In the genomic region with DNA sequence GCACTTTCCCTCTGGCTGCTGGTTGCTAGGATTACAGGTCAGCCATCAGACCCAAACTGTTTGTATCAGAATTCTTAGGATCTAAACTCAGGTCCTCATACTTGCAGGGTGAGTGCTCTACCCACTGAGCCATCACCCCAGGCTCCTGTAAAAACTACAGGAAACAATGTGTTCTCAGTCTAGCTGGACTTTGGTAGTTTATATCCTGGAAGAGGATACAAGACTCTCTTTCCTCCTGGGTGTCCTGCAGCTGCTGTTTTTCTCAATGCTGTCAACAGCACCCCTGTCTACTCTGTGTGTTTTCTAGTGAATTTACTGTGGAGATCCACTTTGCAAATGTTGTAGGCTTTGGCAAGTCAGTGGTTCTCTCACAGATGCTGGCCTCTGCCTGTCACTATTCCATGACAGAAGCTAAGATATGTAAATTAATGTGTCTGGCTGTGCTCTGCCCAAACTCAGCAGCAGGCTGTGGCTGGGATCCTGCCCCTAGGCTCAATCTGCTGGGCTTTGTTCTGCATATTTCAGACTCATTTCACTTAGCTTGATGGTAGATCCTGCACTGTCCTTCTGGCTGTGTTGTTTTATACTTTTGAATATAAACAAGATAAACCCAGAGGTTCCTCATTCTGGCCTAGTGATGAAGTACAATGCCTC, we compare ENCODE assay signal across 18 mouse cellular contexts. TPM values are rescaled to one million over a fixed set of nuclear protein-coding genes. Genes with fewer than 3 reads are reported as not detected.
DNase-seq lines count a peak whose midpoint lies in the region; ATAC-seq lines count a peak whose summit lies in the region.
"Had no signal": no experiment of that assay in that cellular context is flagged by ENCODE, and none has a peak within 500 bp of the region (broad histone marks: within the 10 kb centered on the region; RNA-seq: fewer than 3 reads in every experiment).

No protein-coding gene starts in this region.

- no peaks in the 10 kb centered on the region for H3K27me3 ChIP-seq in forebrain, embryonic 15.5 days
- H3K27me3 ChIP-seq in forebrain, embryonic 14.5 days (replicated peaks; ENCODE audit: control insufficient read depth, insufficient read depth, low read length) = no peaks in the 10 kb centered on the region
- no peaks in the 10 kb centered on the region for H3K27me3 ChIP-seq in heart, embryonic 10.5 days (ENCODE audit: insufficient read depth, poor library complexity, severe bottlenecking)
- no peaks in the 10 kb centered on the region for H3K27me3 ChIP-seq in heart, embryonic 11.5 days (ENCODE audit: control insufficient read depth, insufficient read depth, low read length)
- no peaks in the 10 kb centered on the region for H3K27me3 ChIP-seq in kidney, embryonic 15.5 days
- H3K27me3 ChIP-seq in midbrain, embryonic 14.5 days (ENCODE audit: control insufficient read depth, insufficient read depth, low read length) = no peaks in the 10 kb centered on the region
- H3K27me3 ChIP-seq: forebrain, embryonic 12.5 days; liver, embryonic 15.5 days; neural tube, embryonic 13.5 days had no signal

- H3K36me3 ChIP-seq in forebrain, embryonic 15.5 days = no peaks in the 10 kb centered on the region
- no peaks in the 10 kb centered on the region for H3K36me3 ChIP-seq in forebrain, embryonic 14.5 days (ENCODE audit: control insufficient read depth, insufficient read depth, low read length)
- H3K36me3 ChIP-seq in heart, embryonic 10.5 days = no peaks in the 10 kb centered on the region
- no peaks in the 10 kb centered on the region for H3K36me3 ChIP-seq in heart, embryonic 11.5 days (ENCODE audit: control insufficient read depth, insufficient read depth, low read length)
- no peaks in the 10 kb centered on the region for H3K36me3 ChIP-seq in kidney, embryonic 15.5 days
- H3K36me3 ChIP-seq in midbrain, embryonic 14.5 days (ENCODE audit: control insufficient read depth, insufficient read depth, low read length) = no peaks in the 10 kb centered on the region
- H3K36me3 ChIP-seq: embryonic facial prominence, embryonic 10.5 days; forebrain, embryonic 12.5 days; liver, embryonic 15.5 days; neural tube, embryonic 13.5 days had no signal

- H3K4me3 ChIP-seq in forebrain, embryonic 15.5 days = no peak overlapping the region
- H3K4me3 ChIP-seq in forebrain, embryonic 14.5 days (ENCODE audit: low read depth, low read length) = no peak overlapping the region
- H3K4me3 ChIP-seq in heart, embryonic 10.5 days = no peak overlapping the region
- no peak overlapping the region for H3K4me3 ChIP-seq in heart, embryonic 11.5 days (ENCODE audit: low read depth, low read length)
- H3K4me3 ChIP-seq in kidney, embryonic 15.5 days (replicated peaks) = no peak overlapping the region
- H3K4me3 ChIP-seq in midbrain, embryonic 14.5 days (replicated peaks; ENCODE audit: low read depth, low read length) = no peak overlapping the region
- H3K4me3 ChIP-seq: embryonic facial prominence, embryonic 10.5 days; forebrain, embryonic 12.5 days; gastrocnemius, adult 2 months; liver, embryonic 15.5 days; neural tube, embryonic 13.5 days had no signal

- no peak for DNase-seq in forebrain, embryonic 14.5 days (ENCODE audit: low spot score)
- DNase-seq in heart, embryonic 10.5 days (ENCODE audit: low spot score) = peak; percentile 52
- DNase-seq in kidney, adult 11 months = no peak
- DNase-seq in midbrain, embryonic 14.5 days = peak; percentile 23
- DNase-seq in liver = no peak
- DNase-seq: adrenal gland, adult 8-10 months; cerebellum, adult 9-10 months; gastrocnemius, adult 2 months; kidney, adult 18-20 months; kidney, postnatal 10 days; thymus, postnatal 36 days had no signal

- H3K4me1 ChIP-seq in forebrain, embryonic 15.5 days = no peaks in the 10 kb centered on the region
- no peaks in the 10 kb centered on the region for H3K4me1 ChIP-seq in forebrain, embryonic 14.5 days (ENCODE audit: control insufficient read depth, insufficient read depth, low read length)
- H3K4me1 ChIP-seq in heart, embryonic 10.5 days = no peaks in the 10 kb centered on the region
- H3K4me1 ChIP-seq in heart, embryonic 11.5 days (ENCODE audit: control insufficient read depth, insufficient read depth, low read length) = no peaks in the 10 kb centered on the region
- no peaks in the 10 kb centered on the region for H3K4me1 ChIP-seq in kidney, embryonic 15.5 days
- H3K4me1 ChIP-seq in midbrain, embryonic 14.5 days (ENCODE audit: control insufficient read depth, insufficient read depth, low read length) = no peaks in the 10 kb centered on the region
- H3K4me1 ChIP-seq: embryonic facial prominence, embryonic 10.5 days; forebrain, embryonic 12.5 days; liver, embryonic 15.5 days; neural tube, embryonic 13.5 days had no signal

- H3K9ac ChIP-seq in forebrain, embryonic 15.5 days (replicated peaks) = no peak overlapping the region
- H3K9ac ChIP-seq in forebrain, embryonic 14.5 days (ENCODE audit: low read length) = no peak overlapping the region
- H3K9ac ChIP-seq in heart, embryonic 11.5 days (ENCODE audit: low read depth, low read length) = no peak overlapping the region
- H3K9ac ChIP-seq in kidney, embryonic 15.5 days = no peak overlapping the region
- no peak overlapping the region for H3K9ac ChIP-seq in midbrain, embryonic 14.5 days (replicated peaks; ENCODE audit: low read length)
- H3K9ac ChIP-seq: forebrain, embryonic 12.5 days; liver, embryonic 15.5 days; neural tube, embryonic 13.5 days had no signal

- 0 out of 2 replicates have a peak, but pooled peaks have one; percentile 23 for ATAC-seq in forebrain, embryonic 15.5 days (replicated peaks)
- no peak for ATAC-seq in forebrain, embryonic 14.5 days
- ATAC-seq in heart, embryonic 11.5 days (replicated peaks; ENCODE audit: insufficient number of reproducible peaks, low FRiP score, low TSS enrichment) = no peak
- 0 out of 2 replicates have a peak, but pooled peaks have one; percentile 9 for ATAC-seq in kidney, embryonic 15.5 days (replicated peaks; ENCODE audit: low FRiP score)
- ATAC-seq in midbrain, embryonic 14.5 days (ENCODE audit: low FRiP score, low TSS enrichment) = no peak

- no peaks in the 10 kb centered on the region for H3K9me3 ChIP-seq in forebrain, embryonic 15.5 days
- no peaks in the 10 kb centered on the region for H3K9me3 ChIP-seq in forebrain, embryonic 14.5 days (replicated peaks; ENCODE audit: control insufficient read depth, low read length)
- no peaks in the 10 kb centered on the region for H3K9me3 ChIP-seq in heart, embryonic 10.5 days
- H3K9me3 ChIP-seq in heart, embryonic 11.5 days (replicated peaks; ENCODE audit: control insufficient read depth, low read length) = no peaks in the 10 kb centered on the region
- no peaks in the 10 kb centered on the region for H3K9me3 ChIP-seq in kidney, embryonic 15.5 days (replicated peaks)
- H3K9me3 ChIP-seq in midbrain, embryonic 14.5 days (ENCODE audit: control insufficient read depth, low read length) = no peaks in the 10 kb centered on the region
- H3K9me3 ChIP-seq: embryonic facial prominence, embryonic 10.5 days; forebrain, embryonic 12.5 days; liver, embryonic 15.5 days; neural tube, embryonic 13.5 days had no signal

- no peak overlapping the region for H3K4me2 ChIP-seq in forebrain, embryonic 15.5 days (replicated peaks)
- no peak overlapping the region for H3K4me2 ChIP-seq in forebrain, embryonic 14.5 days (ENCODE audit: low read length)
- H3K4me2 ChIP-seq in heart, embryonic 11.5 days = no peak overlapping the region
- H3K4me2 ChIP-seq in kidney, embryonic 15.5 days = no peak overlapping the region
- H3K4me2 ChIP-seq in midbrain, embryonic 14.5 days (ENCODE audit: low read length) = no peak overlapping the region
- H3K4me2 ChIP-seq: forebrain, embryonic 12.5 days; liver, embryonic 15.5 days; neural tube, embryonic 13.5 days had no signal

- no peak overlapping the region for H3K27ac ChIP-seq in forebrain, embryonic 15.5 days (replicated peaks)
- no peak overlapping the region for H3K27ac ChIP-seq in forebrain, embryonic 14.5 days (ENCODE audit: low read depth, low read length)
- H3K27ac ChIP-seq in heart, embryonic 10.5 days = no peak overlapping the region
- H3K27ac ChIP-seq in heart, embryonic 11.5 days (ENCODE audit: low read depth, low read length) = no peak overlapping the region
- no peak overlapping the region for H3K27ac ChIP-seq in kidney, embryonic 15.5 days
- H3K27ac ChIP-seq in midbrain, embryonic 14.5 days (replicated peaks; ENCODE audit: low read depth, low read length) = no peak overlapping the region
- H3K27ac ChIP-seq: embryonic facial prominence, embryonic 10.5 days; forebrain, embryonic 12.5 days; gastrocnemius, adult 2 months; liver, embryonic 15.5 days; neural tube, embryonic 13.5 days had no signal

RNA-seq across cellular contexts. Expression of gene Far2, which starts 27.3 kb away (rescaled TPM):
- polyA plus RNA-seq in forebrain, embryonic 15.5 days (2015; fragmentation: Nextera tagmentation; extraction: Ambion mirVana) = 12.4 and 13.0 TPM in 2 replicates
- polyA plus RNA-seq in forebrain, embryonic 14.5 days (2014; fragmentation: Nextera tagmentation; extraction: Ambion mirVana) = 8.6 and 13.6 TPM in 2 replicates
- 0.91 and 1.6 TPM in 2 replicates for polyA plus RNA-seq in heart, embryonic 10.5 days (2016; fragmentation: Nextera tagmentation; extraction: Ambion mirVana)
- polyA plus RNA-seq in heart, embryonic 11.5 days (2014; fragmentation: Nextera tagmentation; extraction: Ambion mirVana) = 1.5 and 2.0 TPM in 2 replicates
- polyA plus RNA-seq in kidney, embryonic 15.5 days (2015; fragmentation: Nextera tagmentation; extraction: Ambion mirVana) = 3.0 and 3.8 TPM in 2 replicates
- polyA plus RNA-seq in midbrain, embryonic 14.5 days (2014; fragmentation: Nextera tagmentation; extraction: Ambion mirVana) = 20.5 and 21.2 TPM in 2 replicates

Comparison
In these comparisons a context has a peak if more than half of its experiments do, and no peak if none do; other contexts are left out.
1. ATAC-seq: peak in forebrain, embryonic 15.5 days (single experiment) and kidney, embryonic 15.5 days (single experiment); none in forebrain, embryonic 14.5 days (single experiment), heart, embryonic 11.5 days (single experiment) and midbrain, embryonic 14.5 days (single experiment).
2. DNase-seq: peak in heart, embryonic 10.5 days (single experiment) and midbrain, embryonic 14.5 days (single experiment); none in forebrain, embryonic 14.5 days (single experiment), kidney, adult 11 months (single experiment) and liver (single experiment).